Mouse (Mus musculus): Measurements from ENCODE around the gene Cln5. TPM values are rescaled to one million over a fixed set of nuclear protein-coding genes. Genes with fewer than 3 reads are reported as not detected.
A peak's percentile ranks its signal among the peaks of the same experiment; 100 is the strongest.

Cln5 gene
- polyA plus RNA-seq (2014; fragmentation: Nextera tagmentation; extraction: Ambion mirVana), result 31.2 and 34.4 TPM in 2 replicates

DNA sequence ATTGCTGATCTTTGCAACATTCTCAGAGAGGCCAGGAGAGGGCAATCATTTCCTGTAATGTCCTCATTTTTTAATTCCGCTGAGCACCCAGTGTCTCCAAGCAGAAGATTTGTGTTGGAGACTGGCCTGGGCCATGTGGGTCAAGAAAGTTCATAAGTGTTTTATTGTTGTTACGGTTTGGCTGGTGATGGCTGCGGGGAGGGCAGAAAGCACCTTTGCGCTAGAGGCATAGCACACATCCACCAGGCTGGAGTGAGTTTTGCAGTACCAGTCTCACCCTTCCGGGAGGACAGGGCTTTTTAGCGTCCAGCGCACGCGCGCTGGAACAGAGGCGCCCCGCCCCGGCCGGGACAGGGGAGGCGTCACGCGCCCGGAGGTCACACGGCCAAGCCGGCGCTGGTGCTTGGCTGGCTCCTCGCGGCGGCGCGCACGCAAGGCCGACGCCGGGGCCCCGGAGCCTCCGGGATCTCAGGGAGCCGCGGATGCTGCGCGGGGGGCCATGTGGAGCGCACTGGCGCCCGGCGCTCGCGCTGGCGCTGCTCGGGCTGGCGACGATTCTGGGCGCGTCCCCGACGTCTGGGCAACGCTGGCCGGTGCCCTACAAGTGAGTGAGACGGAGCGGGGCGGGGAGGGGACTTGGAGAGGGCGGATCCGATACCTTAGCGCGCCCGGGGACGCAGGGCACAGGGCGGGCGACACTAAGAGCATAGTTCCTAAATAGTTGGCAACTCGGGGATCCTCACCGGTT is at the start of gene Cln5:
Cln5 (plus strand) TSS at position 353 of the 748 bp plus-strand sequence.
- WGBS, result under 1% methylated on average over 65 of the region's 65 CpGs
- Histone ChIP-seq H3K36me3 (ENCODE audit: insufficient read depth) (peaks cover 24% of the 10 kb centered on the region; the same call in 1 of the 2 replicates), H3K4me1 (ENCODE audit: insufficient read depth) (no peaks in the 10 kb centered on the region; the same call in 1 of the 2 replicates), H3K4me2 (peak within 1 kb of the TSS; percentile 97), H3K27me3 (ENCODE audit: insufficient read depth, low read length) (no peaks in the 10 kb centered on the region), H3K4me3 (ENCODE audit: low read depth, low read length) (peak within 1 kb of the TSS; percentile 69), H3K27ac (ENCODE audit: low read depth) (peak within 1 kb of the TSS; percentile 87), H3K9ac (peak within 1 kb of the TSS; percentile 75), H3K9me3 (ENCODE audit: low read depth, low read length) (no peaks in the 10 kb centered on the region)
- peak; percentile 97 for DNase-seq
- TF ChIP-seq CTCF (IDR thresholded peaks at IDR 0.05; ENCODE audit: low read depth), result peak; percentile 56
- ATAC-seq (ENCODE audit: insufficient read depth), result peak; percentile 98

DNA sequence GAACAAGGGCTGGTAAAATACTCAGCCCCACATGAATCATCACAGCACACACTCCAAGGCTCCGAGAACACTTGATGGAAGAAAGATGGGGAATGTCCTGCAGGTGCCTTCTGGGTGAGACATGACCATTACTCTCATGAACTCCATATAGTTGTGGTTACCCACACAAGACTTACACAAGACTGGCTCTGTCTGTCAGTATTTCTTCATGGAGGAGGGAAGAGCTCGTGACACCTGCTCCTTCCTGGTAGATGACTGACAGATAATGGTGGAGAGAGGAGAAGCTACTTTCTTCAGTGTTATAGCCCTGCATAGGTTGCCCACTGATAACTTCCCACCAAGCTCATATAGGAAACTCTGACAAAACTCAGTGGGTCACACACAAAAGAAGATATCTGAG is 40.8 kb upstream of the Cln5 start:
- DNase-seq (no peak), ATAC-seq (ENCODE audit: insufficient read depth) (no peak)
- 72% methylated on average over 2 of the region's 2 CpGs for WGBS
- H3K27me3 ChIP-seq (ENCODE audit: insufficient read depth, low read length), result no peaks in the 10 kb centered on the region
- H3K9me3 ChIP-seq (ENCODE audit: low read depth, low read length), result no peaks in the 10 kb centered on the region
- no peak overlapping the region for H3K4me3 ChIP-seq (ENCODE audit: low read depth, low read length)
- H3K9ac ChIP-seq, result no peak overlapping the region
- H3K36me3 ChIP-seq (ENCODE audit: insufficient read depth), result no peaks in the 10 kb centered on the region
- H3K27ac ChIP-seq (ENCODE audit: low read depth), result no peak overlapping the region
- no peak for TF ChIP-seq CTCF (IDR thresholded peaks at IDR 0.05; ENCODE audit: low read depth)
- H3K4me2 ChIP-seq, result no peak overlapping the region
- no peaks in the 10 kb centered on the region for H3K4me1 ChIP-seq (ENCODE audit: insufficient read depth)

- Histone ChIP-seq H3K36me3 (ENCODE audit: insufficient read depth) (no peaks in the 10 kb centered on the region), H3K4me1 (ENCODE audit: insufficient read depth) (no peaks in the 10 kb centered on the region), H3K27me3 (ENCODE audit: insufficient read depth, low read length) (no peaks in the 10 kb centered on the region), H3K9ac (no peak overlapping the region), H3K4me3 (ENCODE audit: low read depth, low read length) (no peak overlapping the region), H3K27ac (ENCODE audit: low read depth) (peak overlapping the region; percentile 46; the same call in 1 of the 2 replicates), H3K4me2 (no peak overlapping the region), H3K9me3 (ENCODE audit: low read depth, low read length) (no peaks in the 10 kb centered on the region)
- WGBS, result 37% methylated on average over 10 of the region's 10 CpGs
- peak; percentile 42 for DNase-seq
- no peak for TF ChIP-seq CTCF (IDR thresholded peaks at IDR 0.05; ENCODE audit: low read depth)
- peak; percentile 54; the same call in 1 of the 2 replicates for ATAC-seq (ENCODE audit: insufficient read depth)
These were observed 36.7 kb upstream of the Cln5 start for GRCm38 (mm10) chr14:103033271-103033823.

DNA sequence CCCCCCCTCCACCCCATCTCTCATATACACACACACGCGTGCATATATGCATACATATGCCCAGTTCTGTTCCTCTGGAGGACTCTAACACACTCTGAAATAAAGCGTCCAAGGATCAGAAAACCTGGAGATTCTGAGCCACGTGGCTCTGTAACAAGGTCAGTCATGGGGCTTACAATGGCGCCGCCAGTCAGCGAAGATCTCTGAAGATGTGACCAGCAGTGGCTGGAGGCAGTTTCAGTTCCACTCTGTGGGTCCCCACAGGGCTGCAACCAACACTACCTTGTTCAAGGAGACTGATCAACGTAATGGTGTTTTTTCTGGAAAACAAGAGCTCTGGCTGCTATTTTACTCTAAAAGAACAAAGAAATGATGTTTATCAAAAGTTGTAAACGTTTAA is 35.9 kb upstream of the Cln5 start:
- ATAC-seq (ENCODE audit: insufficient read depth) (no peak), DNase-seq (no peak)
- no peaks in the 10 kb centered on the region for H3K27me3 ChIP-seq (ENCODE audit: insufficient read depth, low read length)
- no peak overlapping the region for H3K27ac ChIP-seq (ENCODE audit: low read depth)
- WGBS, result 82% methylated on average over 9 of the region's 9 CpGs
- no peaks in the 10 kb centered on the region for H3K9me3 ChIP-seq (ENCODE audit: low read depth, low read length)
- no peak for TF ChIP-seq CTCF (IDR thresholded peaks at IDR 0.05; ENCODE audit: low read depth)
- H3K4me2 ChIP-seq, result no peak overlapping the region
- H3K4me1 ChIP-seq (ENCODE audit: insufficient read depth), result no peaks in the 10 kb centered on the region
- H3K4me3 ChIP-seq (ENCODE audit: low read depth, low read length), result no peak overlapping the region
- H3K9ac ChIP-seq, result no peak overlapping the region
- H3K36me3 ChIP-seq (ENCODE audit: insufficient read depth), result no peaks in the 10 kb centered on the region

- Histone ChIP-seq H3K9me3 (ENCODE audit: low read depth, low read length) (no peaks in the 10 kb centered on the region), H3K4me1 (ENCODE audit: insufficient read depth) (no peaks in the 10 kb centered on the region), H3K27me3 (ENCODE audit: insufficient read depth, low read length) (no peaks in the 10 kb centered on the region), H3K36me3 (ENCODE audit: insufficient read depth) (no peaks in the 10 kb centered on the region), H3K9ac (no peak overlapping the region), H3K4me3 (ENCODE audit: low read depth, low read length) (no peak overlapping the region), H3K4me2 (no peak overlapping the region), H3K27ac (ENCODE audit: low read depth) (no peak overlapping the region)
- ATAC-seq (ENCODE audit: insufficient read depth), result no peak
- no peak for TF ChIP-seq CTCF (IDR thresholded peaks at IDR 0.05; ENCODE audit: low read depth)
- WGBS, result 80% methylated on average over 3 of the region's 3 CpGs
- no peak for DNase-seq
These were observed 33.0 kb upstream of the Cln5 start for GRCm38 (mm10) chr14:103037016-103037415.

- no peak within 1 kb of the TSS for H3K9ac ChIP-seq
- H3K36me3 ChIP-seq (ENCODE audit: insufficient read depth), result no peaks in the 10 kb centered on the region
- no peak within 1 kb of the TSS for H3K4me3 ChIP-seq (ENCODE audit: low read depth, low read length)
- no peaks in the 10 kb centered on the region for H3K27me3 ChIP-seq (ENCODE audit: insufficient read depth, low read length)
- no peaks in the 10 kb centered on the region for H3K9me3 ChIP-seq (ENCODE audit: low read depth, low read length)
- no peak within 1 kb of the TSS for H3K4me2 ChIP-seq
- no peak for TF ChIP-seq CTCF (IDR thresholded peaks at IDR 0.05; ENCODE audit: low read depth)
- WGBS, result 58% methylated on average over 2 of the region's 2 CpGs
- no peaks in the 10 kb centered on the region for H3K4me1 ChIP-seq (ENCODE audit: insufficient read depth)
- no peak for DNase-seq
- no peak for ATAC-seq (ENCODE audit: insufficient read depth)
- no peak within 1 kb of the TSS for H3K27ac ChIP-seq (ENCODE audit: low read depth)
These were observed 23.3 kb upstream of the Cln5 start, which contains the start of gene Acod1 for GRCm38 (mm10) chr14:103046677-103047076. Gene Acod1 (plus strand): TSS chr14:103046977.

DNA sequence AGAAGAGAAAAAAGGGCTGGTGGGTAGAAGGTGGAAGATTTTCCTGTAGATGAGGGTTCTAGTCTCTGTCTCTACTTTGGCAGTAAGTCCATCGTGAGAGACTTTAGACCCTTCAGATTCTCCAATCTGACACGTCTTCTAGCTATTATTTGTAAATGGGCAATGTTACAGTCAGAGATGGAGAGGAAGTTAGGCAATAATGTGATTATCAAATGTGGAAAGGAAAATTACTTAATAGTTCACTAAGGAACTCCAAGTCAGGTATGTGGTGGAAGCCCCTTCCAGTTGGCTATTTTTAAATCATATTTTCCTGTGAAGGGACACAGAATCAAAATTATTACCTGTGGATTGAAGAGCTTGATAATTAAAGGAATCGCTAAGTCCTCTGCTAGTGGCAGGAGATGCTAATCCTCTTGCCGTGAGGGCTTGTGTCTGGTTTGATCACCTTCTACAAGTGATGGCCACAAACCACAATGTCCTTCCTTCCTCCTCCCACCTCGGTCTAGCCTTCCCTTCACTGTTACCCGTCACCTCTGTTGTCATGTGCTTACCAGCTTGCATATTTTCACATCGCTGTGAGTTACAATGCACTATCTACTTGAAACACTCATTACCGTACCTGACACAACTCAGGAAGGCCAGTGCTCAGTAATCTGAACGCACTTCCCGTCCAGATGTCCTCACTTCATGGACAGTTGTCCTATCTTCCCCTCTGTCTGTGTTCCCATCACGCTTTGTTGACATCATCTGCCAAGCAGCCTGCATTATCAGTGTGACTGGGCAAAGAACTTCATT is 21.5 kb upstream of the Cln5 start:
- Histone ChIP-seq H3K27me3 (ENCODE audit: insufficient read depth, low read length) (no peaks in the 10 kb centered on the region), H3K4me2 (no peak overlapping the region), H3K36me3 (ENCODE audit: insufficient read depth) (no peaks in the 10 kb centered on the region), H3K9ac (no peak overlapping the region), H3K27ac (ENCODE audit: low read depth) (no peak overlapping the region), H3K4me3 (ENCODE audit: low read depth, low read length) (no peak overlapping the region), H3K9me3 (ENCODE audit: low read depth, low read length) (no peaks in the 10 kb centered on the region), H3K4me1 (ENCODE audit: insufficient read depth) (no peaks in the 10 kb centered on the region)
- no peak for TF ChIP-seq CTCF (IDR thresholded peaks at IDR 0.05; ENCODE audit: low read depth)
- 68% methylated on average over 11 of the region's 11 CpGs for WGBS
- ATAC-seq (ENCODE audit: insufficient read depth), result no peak
- DNase-seq, result no peak
